Mouse (Mus musculus): ENCODE results near the gene Akap7.

Gene Akap7

GRCm38 (mm10) chr10:25253474-25253873, 54.2 kb downstream of the Akap7 start:
- DNase-seq (ENCODE audit: low spot score), result no peak

DNA sequence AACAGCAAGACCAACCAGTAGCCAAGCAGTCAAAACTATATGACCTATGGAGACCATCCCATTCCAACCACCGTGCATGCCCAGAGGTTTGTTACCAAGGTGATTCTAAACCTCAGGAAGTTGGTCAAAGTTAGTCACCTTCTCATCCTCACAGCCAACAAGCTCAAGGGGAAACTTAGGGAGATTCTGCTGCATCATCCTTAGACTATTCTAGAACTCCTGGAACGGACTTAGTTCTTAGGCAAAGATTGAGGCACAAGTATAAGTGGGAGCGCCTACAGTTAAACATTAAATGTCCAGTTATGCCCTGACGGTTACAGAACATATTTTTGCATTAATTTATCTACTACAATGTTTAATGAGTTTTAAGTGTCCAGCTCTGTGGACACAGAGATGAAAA, 54.7 kb downstream of the Akap7 start:
- no peak for DNase-seq (ENCODE audit: low spot score)

GRCm38 (mm10) chr10:25250108-25250507, 57.6 kb downstream of the Akap7 start:
- peak; percentile 11 for DNase-seq (ENCODE audit: low spot score)

GRCm38 (mm10) chr10:25246173-25246572, 61.5 kb downstream of the Akap7 start:
- no peak for DNase-seq (ENCODE audit: low spot score)

DNA sequence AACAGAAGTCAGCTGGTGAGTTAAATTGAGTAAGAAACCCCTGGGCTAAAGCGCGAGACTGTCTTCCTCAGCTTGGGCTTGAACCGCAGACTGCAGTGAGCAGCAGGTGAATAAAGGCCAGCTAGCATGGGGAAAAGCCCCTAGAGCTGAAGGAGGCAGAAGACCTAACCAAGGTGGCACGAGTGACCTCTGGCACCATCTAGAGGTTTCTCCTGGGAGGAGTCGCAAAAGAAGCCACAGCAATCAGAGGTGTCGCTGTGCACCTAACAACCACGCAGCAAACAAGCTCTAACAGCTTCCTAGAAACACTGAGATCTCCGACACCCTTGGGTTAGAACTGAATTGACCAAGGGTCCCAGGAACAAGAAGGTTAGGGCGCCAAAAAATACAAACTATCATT, 68.5 kb downstream of the Akap7 start:
- no peak for DNase-seq (ENCODE audit: low spot score)

- DNase-seq (ENCODE audit: low spot score), result no peak
These were observed 73.6 kb downstream of the Akap7 start for GRCm38 (mm10) chr10:25234080-25234479.

DNA sequence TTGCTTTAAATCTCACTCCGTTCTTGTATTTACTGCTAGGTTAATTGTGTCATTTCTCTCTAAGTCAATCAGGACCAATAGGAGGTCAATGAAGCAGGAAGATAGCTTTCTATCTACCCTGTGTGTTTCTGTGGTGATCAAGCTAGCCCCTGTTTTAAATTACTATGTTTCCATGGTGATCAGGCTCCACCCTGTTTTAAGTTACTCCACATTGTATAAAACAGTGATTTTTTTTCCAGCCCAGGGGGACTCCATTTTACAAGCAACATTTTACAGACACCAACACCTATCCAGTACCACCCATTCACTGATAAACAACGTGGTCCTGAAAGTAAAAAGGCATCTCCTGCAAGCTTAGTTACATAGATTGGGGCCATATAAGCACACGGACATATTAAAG, 75.0 kb downstream of the Akap7 start:
- no peak for DNase-seq (ENCODE audit: low spot score)

GRCm38 (mm10) chr10:25231358-25231757, 76.3 kb downstream of the Akap7 start:
- DNase-seq (ENCODE audit: low spot score), result no peak

GRCm38 (mm10) chr10:25224371-25224770, 83.3 kb downstream of the Akap7 start:
- DNase-seq (ENCODE audit: low spot score), result no peak

- no peak for DNase-seq (ENCODE audit: low spot score)
These were observed 86.9 kb downstream of the Akap7 start for GRCm38 (mm10) chr10:25220754-25221153.

DNA sequence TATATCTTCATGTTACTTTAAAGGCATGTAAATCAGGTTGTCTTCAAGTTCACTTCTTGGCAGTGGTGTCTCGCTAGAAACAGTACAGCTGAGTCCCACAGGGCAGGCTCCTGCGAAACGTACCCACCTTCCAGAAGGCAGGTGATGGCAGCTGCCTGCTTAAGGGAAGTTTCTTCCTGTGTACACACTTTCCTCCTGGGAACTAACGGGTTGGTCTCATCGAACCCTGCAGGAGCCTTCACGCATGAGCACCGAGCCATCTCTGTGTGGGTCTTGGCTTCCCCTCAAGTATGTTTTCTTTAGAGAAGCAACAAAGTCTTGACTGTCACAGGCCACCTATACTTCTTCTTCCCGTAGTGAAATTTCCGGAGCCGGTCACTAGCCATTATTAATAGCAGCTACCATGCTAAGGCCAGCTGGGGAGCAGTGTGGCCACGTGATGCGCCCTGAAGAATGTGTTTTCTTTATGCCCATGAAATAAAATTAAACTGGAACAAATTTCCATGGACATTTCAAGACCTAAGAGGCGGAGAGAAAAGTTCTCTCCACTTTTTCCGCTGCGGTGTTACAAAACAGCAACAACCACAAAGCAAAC, 87.7 kb downstream of the Akap7 start:
- no peak for DNase-seq (ENCODE audit: low spot score)

DNA sequence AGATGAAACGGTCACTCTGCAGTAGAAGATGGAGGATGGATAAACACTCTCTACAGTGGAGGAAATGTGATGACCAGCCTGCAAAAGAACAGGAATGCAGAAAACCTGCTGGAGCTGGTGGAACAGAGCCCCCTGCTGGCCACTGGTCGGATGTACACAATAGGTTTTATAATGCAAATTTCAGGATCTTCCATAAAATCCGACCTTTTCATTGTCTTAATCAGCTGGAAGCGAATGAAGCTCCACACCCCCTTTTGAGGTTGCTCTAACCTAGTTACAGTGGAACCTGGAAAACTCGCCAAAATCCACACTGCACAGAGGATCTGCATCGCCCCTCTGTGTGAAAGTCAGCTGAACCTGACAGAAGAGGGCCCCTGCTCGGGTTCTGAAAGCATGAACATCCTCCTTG, 88.4 kb downstream of the Akap7 start:
- peak; percentile 9 for DNase-seq (ENCODE audit: low spot score)

DNA sequence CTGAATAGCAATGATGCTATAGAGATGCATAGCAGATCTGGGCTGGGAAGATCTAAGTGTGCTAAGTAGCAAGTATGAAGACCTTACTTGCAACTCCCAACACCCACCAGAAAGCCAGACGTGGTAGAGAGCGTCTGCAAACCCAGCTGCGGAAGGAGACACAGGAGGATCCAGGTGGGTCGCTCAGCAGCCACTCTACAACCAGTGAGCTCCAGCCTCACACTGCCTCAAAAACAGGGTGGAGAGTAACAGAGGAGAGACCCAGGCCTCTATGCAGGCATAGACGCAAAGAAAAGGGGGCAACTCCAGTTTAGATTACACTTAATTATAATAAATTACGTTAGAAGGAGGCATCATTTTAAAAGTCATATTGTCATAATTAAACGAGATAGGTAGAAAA, 88.9 kb downstream of the Akap7 start:
- no peak for DNase-seq (ENCODE audit: low spot score)

DNA sequence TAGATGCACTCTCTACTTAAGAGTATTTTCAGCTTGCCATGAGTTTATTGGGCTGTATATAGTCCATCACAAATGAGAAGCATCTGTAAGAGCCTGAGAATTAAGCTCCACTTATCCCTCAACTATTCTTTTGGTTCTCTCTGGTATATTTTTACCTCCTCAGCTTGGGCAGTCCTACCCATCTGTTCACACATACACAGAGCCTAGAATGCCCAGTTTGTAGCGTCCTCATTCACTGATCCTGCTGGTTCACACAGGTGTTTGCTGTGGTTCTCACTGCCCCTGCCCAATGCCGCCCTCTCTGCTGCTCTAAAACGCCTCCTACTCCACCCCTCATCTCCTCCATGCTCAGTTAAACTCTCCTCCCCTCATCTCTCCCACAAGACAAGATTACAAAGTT, 91.7 kb downstream of the Akap7 start:
- DNase-seq (ENCODE audit: low spot score), result no peak

- DNase-seq (ENCODE audit: low spot score), result no peak
These were observed 94.0 kb downstream of the Akap7 start for GRCm38 (mm10) chr10:25213716-25214115.

DNA sequence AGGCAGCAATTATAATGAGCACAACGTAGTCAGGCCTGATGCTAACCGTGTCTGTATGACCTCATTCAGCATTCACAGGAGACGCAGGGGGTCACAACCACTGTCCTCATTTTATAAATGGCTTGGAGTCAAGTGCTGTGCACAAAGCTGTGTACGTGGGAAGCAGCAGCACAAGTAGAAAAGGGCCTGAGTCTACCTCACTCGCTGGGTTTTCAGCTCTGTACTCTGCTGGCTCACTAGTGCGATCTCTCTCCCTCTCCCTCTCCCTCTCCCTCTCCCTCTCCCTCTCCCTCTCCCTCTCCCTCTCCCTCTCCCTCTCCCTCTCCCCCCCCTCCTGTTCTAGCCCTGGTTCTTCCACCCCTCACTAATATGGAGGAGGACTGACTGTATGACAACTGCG, 99.1 kb downstream of the Akap7 start:
- DNase-seq (ENCODE audit: low spot score), result no peak

GRCm38 (mm10) chr10:25207866-25208265, 99.8 kb downstream of the Akap7 start:
- DNase-seq (ENCODE audit: low spot score), result no peak

GRCm38 (mm10) chr10:25200691-25201090, 107.0 kb downstream of the Akap7 start:
- no peak for DNase-seq (ENCODE audit: low spot score)

GRCm38 (mm10) chr10:25199510-25200353, 107.9 kb downstream of the Akap7 start:
- DNase-seq (ENCODE audit: low spot score), result no peak

- no peak for DNase-seq (ENCODE audit: low spot score)
These were observed 109.1 kb downstream of the Akap7 start for GRCm38 (mm10) chr10:25198575-25198974.

DNA sequence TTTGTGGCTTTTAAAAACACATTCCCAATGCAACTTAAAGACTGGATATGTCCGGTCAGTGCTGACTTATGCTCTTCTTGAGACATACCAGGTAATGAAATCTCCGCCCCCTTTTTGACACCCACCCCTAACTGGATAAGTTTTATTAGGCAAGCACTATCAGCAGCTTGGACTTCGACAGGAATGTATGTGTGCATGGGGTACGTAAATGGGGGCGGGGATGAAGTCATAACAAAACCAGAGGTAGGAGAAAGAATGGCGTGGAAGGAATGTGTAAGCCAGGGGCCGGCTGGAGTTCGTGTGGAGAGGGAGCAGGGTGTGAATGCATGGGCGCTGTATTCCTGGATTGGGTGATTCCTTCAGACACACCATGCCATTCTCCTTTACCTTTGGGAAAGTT, 109.6 kb downstream of the Akap7 start:
- DNase-seq (ENCODE audit: low spot score), result no peak

DNA sequence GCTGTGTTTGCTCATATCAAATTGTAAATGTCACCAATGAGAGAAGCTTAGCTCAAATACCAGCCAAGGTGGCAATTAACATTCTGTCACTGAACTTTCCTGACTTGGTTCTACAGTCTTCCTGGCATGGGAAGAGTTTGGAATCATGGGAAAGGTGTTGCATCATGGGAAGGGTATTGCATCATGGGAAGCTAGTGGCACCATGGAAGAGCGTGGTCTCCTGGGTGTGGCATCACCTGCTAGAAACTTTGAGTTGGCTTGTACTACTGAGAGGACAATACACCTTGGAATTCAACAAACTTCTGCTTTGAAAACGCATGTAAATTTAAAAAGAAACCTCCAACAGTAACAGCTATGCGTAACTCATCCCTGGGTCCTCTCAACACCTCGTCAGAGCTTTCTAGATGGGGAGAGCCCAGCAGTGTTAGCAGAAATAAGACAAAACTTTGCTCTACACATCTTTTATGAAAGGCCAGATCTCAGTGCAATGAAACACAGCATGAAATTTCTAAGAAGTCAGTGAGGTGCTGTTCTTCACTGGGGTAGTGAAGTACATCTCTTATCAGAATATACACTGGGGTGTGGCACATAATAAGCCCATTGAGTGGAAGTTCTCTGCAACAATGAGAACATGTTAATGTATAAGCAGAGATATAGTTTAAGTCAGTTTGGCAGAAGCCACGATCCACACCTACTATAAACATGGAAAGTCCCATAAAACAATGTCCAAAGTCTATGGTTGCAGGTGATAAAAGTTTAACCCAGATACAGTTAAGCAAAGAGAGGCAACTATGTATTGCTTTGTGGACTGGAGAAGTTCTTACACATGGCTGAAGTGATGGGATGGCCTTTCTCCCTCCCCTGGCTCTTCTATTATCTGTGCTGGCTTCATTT, 115.2 kb downstream of the Akap7 start:
- no peak for DNase-seq (ENCODE audit: low spot score)

GRCm38 (mm10) chr10:25191166-25191565, 116.5 kb downstream of the Akap7 start:
- DNase-seq (ENCODE audit: low spot score), result no peak
